Mouse (Mus musculus): Measurements from ENCODE around the gene Mpnd. TPM values are rescaled to one million over a fixed set of nuclear protein-coding genes. Genes with fewer than 3 reads are reported as not detected.

Mpnd gene
- polyA plus RNA-seq, 1 experiment from 2014 or later: 150 TPM

- no peak overlapping the region for H3K4me3 ChIP-seq (ENCODE audit: low read depth, low read length)
- H3K9me3 ChIP-seq (ENCODE audit: control insufficient read depth, low read length): no peaks in the 10 kb centered on the region
- H3K27me3 ChIP-seq (ENCODE audit: control insufficient read depth, insufficient read depth, low read length): no peaks in the 10 kb centered on the region
- no peak overlapping the region for H3K9ac ChIP-seq (replicated peaks; ENCODE audit: low read depth, low read length)
- H3K4me1 ChIP-seq (ENCODE audit: control insufficient read depth, insufficient read depth, low read length): peaks cover 14% of the 10 kb centered on the region
- no peak overlapping the region for H3K27ac ChIP-seq (ENCODE audit: low read depth, low read length)
- H3K4me2 ChIP-seq (ENCODE audit: low read depth, low read length): no peak overlapping the region
- H3K36me3 ChIP-seq (ENCODE audit: control insufficient read depth, insufficient read depth, low read length): peaks cover 6% of the 10 kb centered on the region; the same call in 1 of the 2 replicates
- ATAC-seq (ENCODE audit: low read depth): no peak
Measured at GRCm38 (mm10) chr17:55960791-55961190, 44.7 kb upstream of the Mpnd start.

GRCm38 (mm10) chr17:55961631-55962030 lies 43.9 kb upstream of the Mpnd start:
- ATAC-seq (ENCODE audit: low read depth): no peak
- H3K27ac ChIP-seq (ENCODE audit: low read depth, low read length): no peak overlapping the region
- no peak overlapping the region for H3K4me3 ChIP-seq (ENCODE audit: low read depth, low read length)
- peaks cover 14% of the 10 kb centered on the region for H3K4me1 ChIP-seq (ENCODE audit: control insufficient read depth, insufficient read depth, low read length)
- peaks cover 6% of the 10 kb centered on the region; the same call in 1 of the 2 replicates for H3K36me3 ChIP-seq (ENCODE audit: control insufficient read depth, insufficient read depth, low read length)
- H3K9ac ChIP-seq (replicated peaks; ENCODE audit: low read depth, low read length): no peak overlapping the region
- 94% methylated on average over 7 of the region's 7 CpGs for WGBS
- H3K4me2 ChIP-seq (ENCODE audit: low read depth, low read length): no peak overlapping the region
- no peaks in the 10 kb centered on the region for H3K27me3 ChIP-seq (ENCODE audit: control insufficient read depth, insufficient read depth, low read length)
- no peaks in the 10 kb centered on the region for H3K9me3 ChIP-seq (ENCODE audit: control insufficient read depth, low read length)

- H3K4me3 ChIP-seq (ENCODE audit: low read depth, low read length): no peak overlapping the region
- no peaks in the 10 kb centered on the region for H3K27me3 ChIP-seq (ENCODE audit: control insufficient read depth, insufficient read depth, low read length)
- WGBS: 79% methylated on average over 14 of the region's 14 CpGs
- H3K9me3 ChIP-seq (ENCODE audit: control insufficient read depth, low read length): no peaks in the 10 kb centered on the region
- no peak for ATAC-seq (ENCODE audit: low read depth)
- H3K9ac ChIP-seq (replicated peaks; ENCODE audit: low read depth, low read length): no peak overlapping the region
- H3K27ac ChIP-seq (ENCODE audit: low read depth, low read length): no peak overlapping the region
- peaks cover 6% of the 10 kb centered on the region; the same call in 1 of the 2 replicates for H3K36me3 ChIP-seq (ENCODE audit: control insufficient read depth, insufficient read depth, low read length)
- H3K4me1 ChIP-seq (ENCODE audit: control insufficient read depth, insufficient read depth, low read length): peaks cover 9% of the 10 kb centered on the region
- no peak overlapping the region for H3K4me2 ChIP-seq (ENCODE audit: low read depth, low read length)
Measured at GRCm38 (mm10) chr17:55963171-55963570, 42.3 kb upstream of the Mpnd start.

GRCm38 (mm10) chr17:55964496-55964895 lies 41.0 kb upstream of the Mpnd start:
- H3K4me2 ChIP-seq (ENCODE audit: low read depth, low read length): no peak overlapping the region
- no peak overlapping the region for H3K27ac ChIP-seq (ENCODE audit: low read depth, low read length)
- ATAC-seq (ENCODE audit: low read depth): no peak
- H3K9ac ChIP-seq (replicated peaks; ENCODE audit: low read depth, low read length): no peak overlapping the region
- H3K36me3 ChIP-seq (ENCODE audit: control insufficient read depth, insufficient read depth, low read length): peaks cover 6% of the 10 kb centered on the region; the same call in 1 of the 2 replicates
- no peak overlapping the region for H3K4me3 ChIP-seq (ENCODE audit: low read depth, low read length)
- WGBS: 92% methylated on average over 10 of the region's 10 CpGs
- H3K27me3 ChIP-seq (ENCODE audit: control insufficient read depth, insufficient read depth, low read length): no peaks in the 10 kb centered on the region
- H3K4me1 ChIP-seq (ENCODE audit: control insufficient read depth, insufficient read depth, low read length): peaks cover 14% of the 10 kb centered on the region
- no peaks in the 10 kb centered on the region for H3K9me3 ChIP-seq (ENCODE audit: control insufficient read depth, low read length)

- Histone ChIP-seq H3K4me3 (ENCODE audit: low read depth, low read length) (no peak overlapping the region), H3K27me3 (ENCODE audit: control insufficient read depth, insufficient read depth, low read length) (no peaks in the 10 kb centered on the region), H3K9me3 (ENCODE audit: control insufficient read depth, low read length) (no peaks in the 10 kb centered on the region), H3K4me2 (ENCODE audit: low read depth, low read length) (no peak overlapping the region), H3K4me1 (ENCODE audit: control insufficient read depth, insufficient read depth, low read length) (peaks cover 15% of the 10 kb centered on the region), H3K36me3 (ENCODE audit: control insufficient read depth, insufficient read depth, low read length) (peaks cover 6% of the 10 kb centered on the region; the same call in 1 of the 2 replicates), H3K27ac (ENCODE audit: low read depth, low read length) (no peak overlapping the region), H3K9ac (replicated peaks; ENCODE audit: low read depth, low read length) (no peak overlapping the region)
- WGBS: 83% methylated on average over 9 of the region's 9 CpGs
- ATAC-seq (ENCODE audit: low read depth): no peak
Measured at GRCm38 (mm10) chr17:55964996-55965395, 40.5 kb upstream of the Mpnd start.

GRCm38 (mm10) chr17:55967186-55967585 lies 38.3 kb upstream of the Mpnd start:
- Histone ChIP-seq H3K9me3 (ENCODE audit: control insufficient read depth, low read length) (no peaks in the 10 kb centered on the region), H3K27me3 (ENCODE audit: control insufficient read depth, insufficient read depth, low read length) (no peaks in the 10 kb centered on the region), H3K4me2 (ENCODE audit: low read depth, low read length) (no peak overlapping the region), H3K36me3 (ENCODE audit: control insufficient read depth, insufficient read depth, low read length) (peaks cover 1% of the 10 kb centered on the region; the same call in 1 of the 2 replicates), H3K27ac (ENCODE audit: low read depth, low read length) (no peak overlapping the region), H3K4me3 (ENCODE audit: low read depth, low read length) (no peak overlapping the region), H3K9ac (replicated peaks; ENCODE audit: low read depth, low read length) (no peak overlapping the region), H3K4me1 (ENCODE audit: control insufficient read depth, insufficient read depth, low read length) (peaks cover 20% of the 10 kb centered on the region)
- 97% methylated on average over 4 of the region's 4 CpGs for WGBS
- no peak for ATAC-seq (ENCODE audit: low read depth)

- Histone ChIP-seq H3K4me1 (ENCODE audit: control insufficient read depth, insufficient read depth, low read length) (peaks cover 20% of the 10 kb centered on the region), H3K9ac (replicated peaks; ENCODE audit: low read depth, low read length) (no peak overlapping the region), H3K27ac (ENCODE audit: low read depth, low read length) (no peak overlapping the region), H3K4me2 (ENCODE audit: low read depth, low read length) (no peak overlapping the region), H3K36me3 (ENCODE audit: control insufficient read depth, insufficient read depth, low read length) (peaks cover 6% of the 10 kb centered on the region), H3K27me3 (ENCODE audit: control insufficient read depth, insufficient read depth, low read length) (no peaks in the 10 kb centered on the region), H3K4me3 (ENCODE audit: low read depth, low read length) (no peak overlapping the region), H3K9me3 (ENCODE audit: control insufficient read depth, low read length) (no peaks in the 10 kb centered on the region)
- ATAC-seq (ENCODE audit: low read depth): no peak
- WGBS: 40% methylated on average over 7 of the region's 7 CpGs
Measured at GRCm38 (mm10) chr17:55968210-55968609, 37.3 kb upstream of the Mpnd start.

- Histone ChIP-seq H3K9ac (replicated peaks; ENCODE audit: low read depth, low read length) (peak overlapping the region; percentile 96), H3K4me2 (ENCODE audit: low read depth, low read length) (peak overlapping the region; percentile 59), H3K27ac (ENCODE audit: low read depth, low read length) (peak overlapping the region; percentile 90), H3K36me3 (ENCODE audit: control insufficient read depth, insufficient read depth, low read length) (peaks cover 13% of the 10 kb centered on the region), H3K4me3 (ENCODE audit: low read depth, low read length) (peak overlapping the region; percentile 65; the same call in 1 of the 2 replicates), H3K4me1 (ENCODE audit: control insufficient read depth, insufficient read depth, low read length) (peaks cover 20% of the 10 kb centered on the region), H3K9me3 (ENCODE audit: control insufficient read depth, low read length) (no peaks in the 10 kb centered on the region), H3K27me3 (ENCODE audit: control insufficient read depth, insufficient read depth, low read length) (no peaks in the 10 kb centered on the region)
- ATAC-seq (ENCODE audit: low read depth): peak; percentile 72
- WGBS: 7% methylated on average over 14 of the region's 14 CpGs
Measured at GRCm38 (mm10) chr17:55969560-55969959, 36.0 kb upstream of the Mpnd start.

- H3K4me3 ChIP-seq (ENCODE audit: low read depth, low read length): peak within 1 kb of the TSS; percentile 65
- peak; percentile 54 for ATAC-seq (ENCODE audit: low read depth)
- H3K36me3 ChIP-seq (ENCODE audit: control insufficient read depth, insufficient read depth, low read length): peaks cover 13% of the 10 kb centered on the region
- WGBS: 7% methylated on average over 53 of the region's 55 CpGs
- peaks cover 20% of the 10 kb centered on the region for H3K4me1 ChIP-seq (ENCODE audit: control insufficient read depth, insufficient read depth, low read length)
- peak within 1 kb of the TSS; percentile 90 for H3K27ac ChIP-seq (ENCODE audit: low read depth, low read length)
- H3K9me3 ChIP-seq (ENCODE audit: control insufficient read depth, low read length): no peaks in the 10 kb centered on the region
- H3K9ac ChIP-seq (replicated peaks; ENCODE audit: low read depth, low read length): peak within 1 kb of the TSS; percentile 96
- H3K4me2 ChIP-seq (ENCODE audit: low read depth, low read length): peak within 1 kb of the TSS; percentile 59
- no peaks in the 10 kb centered on the region for H3K27me3 ChIP-seq (ENCODE audit: control insufficient read depth, insufficient read depth, low read length)
Measured at GRCm38 (mm10) chr17:55969966-55970891, 35.3 kb upstream of the Mpnd start, which contains the start of gene Shd. TSS of gene Shd (plus strand) at chr17:55970467.
